Comparison of ENCODE assay signal across 8 mouse cellular contexts in the genomic region with DNA sequence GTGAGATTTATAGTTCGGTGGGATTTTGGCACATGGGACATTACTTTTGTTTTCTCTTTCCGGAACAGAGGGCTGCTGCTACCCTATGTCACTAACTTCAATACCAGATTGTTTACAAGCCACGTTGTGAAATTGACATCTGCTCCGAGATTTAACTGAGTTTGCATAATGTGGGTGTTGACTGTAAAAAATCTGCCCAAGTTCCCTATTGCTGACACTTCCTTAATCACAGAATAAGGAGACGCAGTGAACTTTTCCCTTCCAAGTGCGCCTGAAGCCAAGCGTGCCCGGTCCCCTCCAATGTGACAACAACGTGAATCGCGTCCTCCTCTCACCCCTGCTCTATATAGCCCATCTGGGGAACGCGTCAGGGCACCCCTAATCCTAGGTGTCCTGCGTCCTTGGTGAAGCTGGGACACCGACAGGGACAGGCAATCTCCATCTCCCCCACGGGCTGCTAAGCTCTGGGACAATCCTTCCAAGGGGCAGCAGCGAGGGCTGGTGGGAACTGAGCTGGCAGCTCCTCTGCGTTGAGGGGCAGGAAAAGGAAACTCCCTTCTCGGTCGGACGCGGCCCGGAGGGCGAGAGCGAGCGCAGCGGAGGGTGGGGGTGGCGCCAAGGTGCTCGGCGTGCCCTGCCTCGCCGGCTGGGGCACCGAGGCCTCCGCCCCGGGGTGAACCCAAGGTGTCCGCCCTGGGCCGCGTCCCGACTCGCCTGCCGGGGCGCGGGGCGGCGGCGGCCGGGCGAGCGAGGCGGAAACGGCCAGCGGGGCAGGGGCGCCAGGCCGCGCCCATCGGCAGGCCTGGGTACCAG. TPM values are rescaled to one million over a fixed set of nuclear protein-coding genes. Genes with fewer than 3 reads are reported as not detected.
A peak's percentile ranks its signal among the peaks of the same experiment; 100 is the strongest.
DNase-seq lines count a peak whose midpoint lies in the region; ATAC-seq and TF ChIP-seq lines count a peak whose summit lies in the region.

No protein-coding gene starts in this region.

- TF ChIP-seq CTCF in MEL (IDR thresholded peaks at IDR 0.05 in 2 of 3, conservative IDR thresholded peaks at IDR 0.05 in 1 of 3; ENCODE audit: control insufficient read depth in 1 of 3, insufficient read depth in 1 of 3, low read depth in 2 of 3, low read length in 3 of 3, poor library complexity in 1 of 3, severe bottlenecking in 1 of 3), result no peak

- no peaks in the 10 kb centered on the region for H3K9me3 ChIP-seq in MEL (replicated peaks; ENCODE audit: insufficient read depth, low read length)
- H3K9me3 ChIP-seq in hindbrain, embryonic 10.5 days, result no peaks in the 10 kb centered on the region
- no peaks in the 10 kb centered on the region for H3K9me3 ChIP-seq in lung, embryonic 15.5 days

- peak overlapping the region; percentile 81 for H3K27ac ChIP-seq in MEL (ENCODE audit: control insufficient read depth, low read depth, low read length)
- H3K27ac ChIP-seq in hindbrain, embryonic 10.5 days, result peak overlapping the region; percentile 98
- H3K27ac ChIP-seq in lung, embryonic 15.5 days, result peak overlapping the region; percentile 100

- peaks cover 34% of the 10 kb centered on the region for H3K79me2 ChIP-seq in MEL (ENCODE audit: control insufficient read depth, insufficient read depth, low read length, poor library complexity)

- peaks cover 9% of the 10 kb centered on the region in 2 experiments; a peak in 3 of 4 replicates for H3K4me1 ChIP-seq in MEL (ENCODE audit: control insufficient read depth in 1 of 2, insufficient read depth in 2 of 2, low read length in 2 of 2)
- peaks cover 32% of the 10 kb centered on the region for H3K4me1 ChIP-seq in hindbrain, embryonic 10.5 days (replicated peaks)
- H3K4me1 ChIP-seq in lung, embryonic 15.5 days, result peaks cover 41% of the 10 kb centered on the region

- no peak for TF ChIP-seq POLR2A in MEL (IDR thresholded peaks at IDR 0.05; ENCODE audit: control insufficient read depth in 1 of 2, insufficient read depth in 1 of 2, low read depth in 1 of 2, low read length in 2 of 2, poor library complexity in 1 of 2)

- TF ChIP-seq RAD21 in MEL (IDR thresholded peaks at IDR 0.05; ENCODE audit: low read depth, low read length), result no peak

- H3K27me3 ChIP-seq in MEL (ENCODE audit: control insufficient read depth in 1 of 2, insufficient read depth in 2 of 2, low read length in 2 of 2), result no peaks in the 10 kb centered on the region
- H3K27me3 ChIP-seq in hindbrain, embryonic 10.5 days (ENCODE audit: insufficient read depth, poor library complexity, severe bottlenecking), result no peaks in the 10 kb centered on the region
- H3K27me3 ChIP-seq in lung, embryonic 15.5 days, result no peaks in the 10 kb centered on the region

- TF ChIP-seq EP300 in MEL (IDR thresholded peaks at IDR 0.05; ENCODE audit: low read depth in 1 of 2, low read length in 2 of 2), result no peak

- H3K4me3 ChIP-seq in MEL (ENCODE audit: control insufficient read depth in 1 of 2, insufficient read depth in 1 of 2, low read depth in 2 of 2, low read length in 2 of 2), result peak overlapping the region; percentile 94 to 99
- H3K4me3 ChIP-seq in hindbrain, embryonic 10.5 days, result peak overlapping the region; percentile 86
- peak overlapping the region; percentile 90 for H3K4me3 ChIP-seq in lung, embryonic 15.5 days

- peak overlapping the region; percentile 96 for H3K9ac ChIP-seq in MEL (ENCODE audit: control insufficient read depth, low read depth, low read length, poor library complexity, severe bottlenecking)
- peak overlapping the region; percentile 85 for H3K9ac ChIP-seq in lung, embryonic 15.5 days

- ATAC-seq in lung, embryonic 15.5 days (ENCODE audit: borderline replicate concordance, extremely low read depth, low FRiP score, low TSS enrichment), result peak; percentile 60
- peak; percentile 42 for ATAC-seq in neutrophil, adult 5-6 weeks (ENCODE audit: extremely low read depth, insufficient number of reproducible peaks, low FRiP score, poor library complexity, severe bottlenecking)

- peaks cover 0 to 15% of the 10 kb centered on the region in 2 experiments; a peak in 2 of 4 replicates for H3K36me3 ChIP-seq in MEL (ENCODE audit: control insufficient read depth in 1 of 2, insufficient read depth in 2 of 2, low read length in 2 of 2)
- H3K36me3 ChIP-seq in hindbrain, embryonic 10.5 days, result peaks cover under 1% of the 10 kb centered on the region; the same call in 1 of the 2 replicates
- no peaks in the 10 kb centered on the region for H3K36me3 ChIP-seq in lung, embryonic 15.5 days

- under 1% methylated on average over 56 of the region's 56 CpGs for WGBS in hindbrain, embryonic 10.5 days
- under 1% methylated on average over 52 of the region's 56 CpGs for WGBS in lung, embryonic 15.5 days

- peak; percentile 74 for DNase-seq in MEL (ENCODE audit: low read depth, low spot score)
- peak; percentile 60 for DNase-seq in cerebellum, adult 8-10 months
- peak; percentile 45 for DNase-seq in forelimb bud, embryonic 11.5 days (ENCODE audit: low read depth, low spot score)
- DNase-seq in hindbrain, embryonic 10.5 days (ENCODE audit: low spot score), result peak; percentile 72
- DNase-seq in layer of hippocampus, adult 9-10 months (ENCODE audit: low spot score), result peak; percentile 58
- DNase-seq in thymus, adult 18-20 months, result peak; percentile 73 to 74

- peak overlapping the region; percentile 71 for H3K4me2 ChIP-seq in lung, embryonic 15.5 days

TF ChIP-seq in MEL, 35 proteins besides CTCF, POLR2A, EP300 and RAD21 (continues in another document):
- TF ChIP-seq CHD1 (IDR thresholded peaks at IDR 0.05; ENCODE audit: low read depth, low read length) (no peak), SIN3A (IDR thresholded peaks at IDR 0.05; ENCODE audit: low read length) (peak; percentile 84), USF2 (IDR thresholded peaks at IDR 0.05; ENCODE audit: borderline replicate concordance in 1 of 2, insufficient read depth in 1 of 2, low read depth in 1 of 2, low read length in 2 of 2) (no peak), JUND (IDR thresholded peaks at IDR 0.05; ENCODE audit: low read depth, low read length) (no peak), ETS1 (IDR thresholded peaks at IDR 0.05; ENCODE audit: low read depth, low read length) (no peak; the same call in 1 of the 2 replicates), MYC (IDR thresholded peaks at IDR 0.05; ENCODE audit: low read depth, low read length) (no peak), BHLHE40 (IDR thresholded peaks at IDR 0.05; ENCODE audit: borderline replicate concordance, low read depth, low read length) (no peak), TBP (IDR thresholded peaks at IDR 0.05; ENCODE audit: low read depth, low read length) (no peak), ZKSCAN1 (IDR thresholded peaks at IDR 0.05; ENCODE audit: low read depth, low read length) (no peak), MYB (IDR thresholded peaks at IDR 0.05; ENCODE audit: low read depth, low read length) (no peak), TAL1 (IDR thresholded peaks at IDR 0.05; ENCODE audit: low read length) (no peak), MEF2A (IDR thresholded peaks at IDR 0.05; ENCODE audit: extremely low read depth, insufficient replicate concordance, low read depth, low read length, poor library complexity, severe bottlenecking) (no peak), GABPA (IDR thresholded peaks at IDR 0.05; ENCODE audit: low read depth, low read length) (no peak), RCOR1 (IDR thresholded peaks at IDR 0.05; ENCODE audit: low read depth, low read length) (peak; percentile 72), NELFE (IDR thresholded peaks at IDR 0.05; ENCODE audit: low read depth, low read length) (no peak), KAT2A (conservative IDR thresholded peaks at IDR 0.05; ENCODE audit: low read depth, low read length) (no peak), TCF12 (IDR thresholded peaks at IDR 0.05; ENCODE audit: low read depth, low read length) (no peak), ZMIZ1 (IDR thresholded peaks at IDR 0.05; ENCODE audit: low read depth, low read length) (no peak), NRF1 (IDR thresholded peaks at IDR 0.05; ENCODE audit: insufficient read depth, low read depth, low read length, poor library complexity, severe bottlenecking) (no peak; the same call in 1 of the 2 replicates), E2F4 (IDR thresholded peaks at IDR 0.05; ENCODE audit: borderline replicate concordance, low read depth, low read length) (no peak), ELF1 (IDR thresholded peaks at IDR 0.05; ENCODE audit: low read depth, low read length) (peak; percentile 22; the same call in 1 of the 2 replicates), MAX (IDR thresholded peaks at IDR 0.05; ENCODE audit: low read length) (peak; percentile 46; the same call in 1 of the 2 replicates), UBTF (IDR thresholded peaks at IDR 0.05; ENCODE audit: borderline replicate concordance, insufficient read depth, low read depth, low read length) (no peak), GATA1 (IDR thresholded peaks at IDR 0.05; ENCODE audit: low read depth, low read length) (no peak), ZNF384 (IDR thresholded peaks at IDR 0.05; ENCODE audit: low read depth, low read length) (no peak), ZC3H11A (IDR thresholded peaks at IDR 0.05; ENCODE audit: low read depth, low read length) (no peak), SMC3 (IDR thresholded peaks at IDR 0.05; ENCODE audit: low read depth, low read length) (no peak), CHD2 (IDR thresholded peaks at IDR 0.05; ENCODE audit: low read length) (no peak), MAZ (IDR thresholded peaks at IDR 0.05; ENCODE audit: low read depth, low read length) (no peak), HCFC1 (IDR thresholded peaks at IDR 0.05; ENCODE audit: low read depth, low read length) (no peak), MAFK (IDR thresholded peaks at IDR 0.05; ENCODE audit: borderline replicate concordance, low read depth, low read length) (no peak), POLR2AphosphoS5 (IDR thresholded peaks at IDR 0.05; ENCODE audit: borderline replicate concordance, low read depth, low read length) (no peak)

RNA-seq across cellular contexts. Expression of gene Sh3glb1, which starts 0.8 kb away (rescaled TPM):
- 33.9 and 39.6 TPM in 2 replicates for total RNA-seq in MEL (2012; rRNA removed)
- 10 to 100 TPM; 61.9 to 89.2 TPM for polyA plus RNA-seq in MEL (2012; ENCODE audit: insufficient read depth in 1 of 2, insufficient read length in 2 of 2, low read depth in 1 of 2, low replicate concordance in 2 of 2, missing spikeins in 1 of 2)
- 75.9 and 82.2 TPM in 2 replicates for polyA plus RNA-seq in hindbrain, embryonic 10.5 days (2016; fragmentation: Nextera tagmentation; extraction: Ambion mirVana)
- polyA plus RNA-seq in lung, embryonic 15.5 days (2015; fragmentation: Nextera tagmentation; extraction: Ambion mirVana), result 110 and 115 TPM in 2 replicates
- total RNA-seq in neutrophil, adult 5-6 weeks (2017), result 189 and 211 TPM in 2 replicates

RNA-seq across cellular contexts. Expression of gene Clca3a1, which starts 41.5 kb away (rescaled TPM):
- 0.07 and 0.12 TPM in 2 replicates for total RNA-seq in MEL (2012; rRNA removed)
- polyA plus RNA-seq in MEL (2012; ENCODE audit: insufficient read depth in 1 of 2, insufficient read length in 2 of 2, low read depth in 1 of 2, low replicate concordance in 2 of 2, missing spikeins in 1 of 2), result under 1 TPM in 1 of 2 experiments, not detected in 1; 0.40 TPM
- polyA plus RNA-seq in hindbrain, embryonic 10.5 days (2016; fragmentation: Nextera tagmentation; extraction: Ambion mirVana), result not detected in 2 replicates
- polyA plus RNA-seq in lung, embryonic 15.5 days (2015; fragmentation: Nextera tagmentation; extraction: Ambion mirVana), result 2.9 and 3.4 TPM in 2 replicates
- 0.47 and 0.98 TPM in 2 replicates for total RNA-seq in neutrophil, adult 5-6 weeks (2017)

Comparison
In these comparisons a context has a peak if more than half of its experiments do, and no peak if none do; other contexts are left out.
1. Peak in every context shown above with its lines: DNase-seq, ATAC-seq, H3K4me3 ChIP-seq and H3K27ac ChIP-seq.